Mouse (Mus musculus) kidney, postnatal 10 days (tissue): ENCODE measurements around the gene Tesc.

Experiments used
- DNase-seq: peaks from one replicate; pipeline ENCODE4 v3.0.0; 2021; ENCODE audit warnings: mixed read lengths

Tesc gene

GRCm38 (mm10) chr5:118047091-118047757 lies 19.7 kb downstream of the Tesc start:
- DNase-seq, result no peak

GRCm38 (mm10) chr5:118048412-118048811 lies 20.9 kb downstream of the Tesc start:
- no peak for DNase-seq

- no peak for DNase-seq
Measured at GRCm38 (mm10) chr5:118048928-118049327, 21.4 kb downstream of the Tesc start.

- DNase-seq, result no peak
Measured at GRCm38 (mm10) chr5:118050743-118051142, 23.2 kb downstream of the Tesc start.

- peak; percentile 81 for DNase-seq
Measured at GRCm38 (mm10) chr5:118051981-118052662, 24.6 kb downstream of the Tesc start.

GRCm38 (mm10) chr5:118053205-118053604 lies 25.7 kb downstream of the Tesc start:
- DNase-seq, result no peak

- no peak for DNase-seq
Measured at GRCm38 (mm10) chr5:118057508-118058111, 30.1 kb downstream of the Tesc start.

- DNase-seq, result no peak
Measured at GRCm38 (mm10) chr5:118058858-118059257, 31.3 kb downstream of the Tesc start.

- no peak for DNase-seq
Measured at GRCm38 (mm10) chr5:118059646-118060045, 32.1 kb downstream of the Tesc start.

- DNase-seq, result no peak
Measured at GRCm38 (mm10) chr5:118061391-118061790, 33.8 kb downstream of the Tesc start.

- no peak for DNase-seq
Measured at GRCm38 (mm10) chr5:118063181-118063621, 35.7 kb downstream of the Tesc start.

- DNase-seq, result no peak
Measured at GRCm38 (mm10) chr5:118064284-118064901, 36.9 kb downstream of the Tesc start.

GRCm38 (mm10) chr5:118065516-118066255 lies 38.1 kb downstream of the Tesc start:
- DNase-seq, result peak; percentile 73

- peak; percentile 83 for DNase-seq
Measured at GRCm38 (mm10) chr5:118066828-118067227, 39.3 kb downstream of the Tesc start.

GRCm38 (mm10) chr5:118067572-118067971 lies 40.0 kb downstream of the Tesc start:
- no peak for DNase-seq

- no peak for DNase-seq
Measured at GRCm38 (mm10) chr5:118067984-118068494, 40.5 kb downstream of the Tesc start.

GRCm38 (mm10) chr5:118069315-118069714 lies 41.8 kb downstream of the Tesc start:
- DNase-seq, result peak; percentile 81

- DNase-seq, result no peak
Measured at GRCm38 (mm10) chr5:118071766-118072165, 44.2 kb downstream of the Tesc start.

- no peak for DNase-seq
Measured at GRCm38 (mm10) chr5:118073213-118073773, 45.8 kb downstream of the Tesc start.

GRCm38 (mm10) chr5:118076721-118077592 lies 49.4 kb downstream of the Tesc start:
- no peak for DNase-seq

- no peak for DNase-seq
Measured at GRCm38 (mm10) chr5:118078550-118078949, 51.0 kb downstream of the Tesc start.
